Mouse (Mus musculus) adipocyte (in vitro differentiated cells): ENCODE results near the gene Esr1.
"Not testable (repeated sequence)": the region's sequence is repeated elsewhere in the genome, so short reads cannot be mapped to it uniquely, and the experiment has no call there.

Experiments
- DNase-seq: peaks from one replicate; pipeline ENCODE4 v3.0.0-alpha.2; 2016; ENCODE audit warnings: low spot score

Gene Esr1

GRCm38 (mm10) chr10:4611386-4612155 lies at the start of gene Esr1:
TSS of gene Esr1 (plus strand) at chr10:4611593.
- no peak for DNase-seq

DNA sequence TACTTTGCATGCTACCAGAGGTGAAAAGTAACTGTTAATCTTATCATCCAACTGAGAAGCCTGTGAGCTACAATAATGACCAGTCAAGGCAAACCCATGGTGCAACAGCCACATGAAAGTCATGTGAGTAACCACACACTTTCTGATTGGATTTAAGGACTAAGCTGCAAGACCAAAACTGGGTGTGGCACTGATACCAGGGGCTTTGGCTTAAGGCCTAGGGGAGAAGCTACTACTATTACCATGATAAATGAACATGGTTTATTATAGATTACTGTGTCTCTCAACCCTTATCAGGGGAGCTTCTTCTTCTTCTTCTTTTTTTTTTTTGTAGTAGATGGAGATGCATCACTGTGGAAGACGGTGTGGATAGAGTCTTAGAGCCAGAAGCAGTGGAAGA lies 46.2 kb upstream of the Esr1 start:
- no peak for DNase-seq

DNA sequence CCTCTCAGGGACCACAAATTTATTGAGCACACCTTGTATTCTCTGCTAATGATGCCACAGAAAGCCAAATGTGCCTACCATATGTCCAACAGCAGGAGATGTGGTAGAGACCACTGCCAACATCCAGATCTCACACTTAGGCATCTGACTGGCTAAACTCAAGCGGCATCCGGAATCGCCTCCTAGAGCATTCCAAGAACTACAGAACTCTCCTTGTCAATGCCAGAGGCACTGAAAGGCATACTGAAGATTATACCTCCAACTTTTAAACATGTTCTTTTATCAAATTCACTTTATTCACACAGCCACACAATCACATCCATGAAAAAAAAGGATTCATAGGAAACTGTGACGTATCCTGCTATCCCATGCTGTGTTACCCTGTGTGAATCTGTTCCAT lies 40.6 kb upstream of the Esr1 start:
- DNase-seq, result no peak

- DNase-seq, result no peak
Measured at GRCm38 (mm10) chr10:4571304-4571703, 40.1 kb upstream of the Esr1 start.

DNA sequence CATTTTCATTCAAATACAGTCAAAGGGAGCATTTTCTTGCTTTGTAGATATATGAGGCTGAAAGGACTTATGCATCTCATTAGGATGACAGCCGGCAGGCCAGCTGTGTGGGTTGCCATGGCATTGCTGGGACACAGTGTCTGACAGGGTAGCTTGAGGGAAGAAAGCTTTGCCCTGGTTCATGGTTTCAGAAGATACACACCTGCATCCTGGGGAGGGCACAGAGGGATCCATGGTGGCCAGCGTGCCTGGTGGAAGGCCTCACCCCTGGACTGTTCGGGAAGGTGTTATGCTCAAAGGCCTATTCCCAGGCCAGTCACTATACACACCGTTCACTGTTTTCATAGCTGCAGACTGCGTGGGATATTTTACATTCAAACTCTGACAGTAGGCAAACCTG lies 29.5 kb upstream of the Esr1 start:
- no peak for DNase-seq

- DNase-seq, result no peak
Measured at GRCm38 (mm10) chr10:4586691-4587090, 24.7 kb upstream of the Esr1 start.

- DNase-seq, result no peak
Measured at GRCm38 (mm10) chr10:4589576-4589975, 21.8 kb upstream of the Esr1 start.

DNA sequence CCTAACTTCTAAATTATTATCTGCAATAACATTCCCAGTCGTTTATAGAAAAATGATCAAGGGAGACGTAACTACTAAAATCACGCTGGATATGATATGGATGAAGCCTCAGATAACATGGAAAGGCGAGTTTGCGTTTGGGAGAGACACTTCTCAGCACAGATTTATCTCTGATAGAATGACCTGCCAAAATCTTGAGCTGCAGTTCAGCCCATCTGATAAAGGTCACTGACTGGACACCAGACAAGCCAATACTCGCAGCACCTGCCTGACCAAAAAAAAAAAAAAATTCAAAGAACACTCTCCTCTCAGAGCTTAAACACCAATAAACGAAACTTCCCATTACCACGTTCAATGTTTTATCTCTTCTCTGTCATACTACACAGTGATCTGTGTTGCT lies 20.4 kb upstream of the Esr1 start:
- DNase-seq, result no peak

- DNase-seq, result peak; percentile 8
Measured at GRCm38 (mm10) chr10:4593828-4594227, 17.6 kb upstream of the Esr1 start.

GRCm38 (mm10) chr10:4597211-4597610 lies 14.2 kb upstream of the Esr1 start:
- DNase-seq, result no peak

DNA sequence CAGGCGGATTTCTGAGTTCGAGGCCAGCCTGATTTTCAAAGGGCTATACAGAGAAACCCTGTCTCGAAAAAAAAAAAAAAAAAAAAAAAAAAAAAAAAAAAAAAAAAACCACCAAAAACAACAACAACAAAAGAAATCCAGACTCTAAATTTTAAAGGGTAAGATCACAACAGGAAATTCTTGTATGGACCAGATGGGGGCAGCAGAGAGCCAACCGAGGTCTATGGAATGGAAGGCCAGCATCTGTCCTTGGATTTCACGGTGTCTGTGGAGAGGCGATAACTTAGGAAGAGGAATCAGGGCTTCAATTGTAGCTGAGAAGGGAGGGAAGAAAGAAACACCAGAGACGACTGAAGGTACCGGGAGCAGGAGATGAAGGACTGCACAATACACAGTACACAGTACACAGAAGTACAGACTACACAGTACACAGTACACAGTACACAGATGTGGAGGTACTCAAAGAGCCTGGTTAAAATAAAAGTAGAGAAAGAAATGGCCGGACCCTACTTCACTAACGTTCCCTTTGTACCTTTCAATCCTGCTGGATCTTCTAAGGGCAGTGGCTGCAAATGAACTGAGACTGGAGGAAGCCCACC lies 13.1 kb upstream of the Esr1 start:
- peak; percentile 72 for DNase-seq

DNA sequence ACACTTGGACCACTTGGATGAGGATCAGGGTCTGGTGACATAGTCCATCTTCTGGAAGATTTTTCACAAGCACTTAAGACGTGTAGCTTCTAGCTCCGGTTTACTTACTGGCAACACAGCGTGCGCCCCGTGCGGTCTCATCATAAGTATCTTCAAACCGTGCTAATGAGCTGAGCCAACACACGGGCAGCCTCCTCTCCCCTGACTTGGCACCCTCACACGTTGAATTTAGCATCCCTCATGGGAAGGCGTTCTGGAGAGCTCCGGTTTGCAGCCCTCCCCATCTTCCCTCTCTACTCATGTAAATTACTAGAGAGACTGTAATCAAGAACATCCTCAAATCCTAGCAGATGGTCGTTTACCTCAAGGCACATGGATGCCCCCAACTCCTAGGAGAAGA lies 12.5 kb upstream of the Esr1 start:
- no peak for DNase-seq

DNA sequence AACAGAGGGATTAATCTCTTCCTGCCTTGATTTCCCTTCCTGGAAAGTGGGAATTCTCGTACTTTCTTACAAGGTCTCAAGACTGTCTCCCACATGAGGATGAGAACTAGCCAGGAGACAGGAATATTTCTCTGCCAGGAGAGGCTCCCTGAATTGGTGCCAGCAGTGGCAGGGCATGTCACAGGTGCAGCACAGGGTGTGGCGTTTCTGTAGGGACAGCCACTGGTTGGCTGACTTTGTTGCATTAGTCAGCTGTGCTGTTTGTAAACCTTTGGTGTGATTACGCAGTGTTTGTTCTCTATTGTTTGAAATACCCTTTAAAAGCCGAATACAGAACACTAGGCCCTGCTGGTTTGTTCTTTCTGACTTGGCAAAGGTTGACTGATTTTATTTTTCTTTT lies 11.8 kb upstream of the Esr1 start:
- no peak for DNase-seq

DNA sequence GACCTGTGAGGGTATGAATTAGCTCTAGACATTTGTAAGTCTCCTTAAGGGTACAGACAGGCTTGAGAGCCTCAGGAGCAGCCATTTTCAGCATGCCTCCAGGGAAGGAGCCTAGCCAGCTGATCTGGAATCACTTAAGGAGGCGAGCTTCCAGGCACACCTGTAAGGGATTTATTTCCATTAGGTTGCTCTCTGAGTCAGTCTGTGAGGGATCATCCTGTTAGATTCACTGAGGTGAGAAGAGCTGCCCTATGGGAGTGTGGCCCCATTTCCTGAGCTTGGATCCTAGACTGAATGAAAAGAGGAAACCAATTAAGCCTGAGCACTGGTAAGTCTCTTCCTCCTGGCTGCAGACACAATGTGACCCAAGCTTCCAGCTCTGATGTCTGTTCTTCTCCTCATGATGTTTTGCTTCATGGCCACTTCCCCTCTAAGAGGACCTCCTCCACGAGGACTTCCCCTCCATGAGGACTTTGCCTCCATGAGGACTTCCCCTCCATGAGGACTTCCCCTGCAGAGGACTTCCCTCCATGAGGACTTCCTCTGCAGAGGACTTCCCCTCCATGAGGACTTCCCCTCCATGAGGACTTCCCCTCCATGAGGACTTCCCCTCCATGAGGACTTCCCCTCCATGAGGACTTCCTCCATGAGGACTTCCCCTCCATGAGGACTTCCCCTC lies 10.5 kb upstream of the Esr1 start:
- no peak for DNase-seq

- DNase-seq, result not testable (repeated sequence)
Measured at GRCm38 (mm10) chr10:4601612-4602011, 9.8 kb upstream of the Esr1 start.

DNA sequence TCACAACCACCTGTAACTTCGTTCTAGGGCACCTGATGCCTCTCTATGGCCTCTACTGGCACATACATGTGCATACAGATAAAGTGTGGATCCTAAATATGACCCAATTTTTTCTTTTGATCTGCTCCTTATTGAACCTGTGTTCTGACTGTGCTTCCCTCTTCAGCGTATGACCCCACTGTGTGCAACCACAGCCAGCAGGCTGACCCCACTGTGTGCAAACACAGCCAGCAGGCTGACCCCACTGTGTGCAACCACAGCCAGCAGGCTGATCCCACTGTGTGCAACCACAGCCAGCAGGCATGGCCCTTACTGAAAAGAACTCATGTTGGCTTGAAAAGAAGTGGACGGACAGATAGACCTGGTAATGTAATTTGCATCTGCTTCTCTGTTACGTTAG lies 8.9 kb upstream of the Esr1 start:
- no peak for DNase-seq

DNA sequence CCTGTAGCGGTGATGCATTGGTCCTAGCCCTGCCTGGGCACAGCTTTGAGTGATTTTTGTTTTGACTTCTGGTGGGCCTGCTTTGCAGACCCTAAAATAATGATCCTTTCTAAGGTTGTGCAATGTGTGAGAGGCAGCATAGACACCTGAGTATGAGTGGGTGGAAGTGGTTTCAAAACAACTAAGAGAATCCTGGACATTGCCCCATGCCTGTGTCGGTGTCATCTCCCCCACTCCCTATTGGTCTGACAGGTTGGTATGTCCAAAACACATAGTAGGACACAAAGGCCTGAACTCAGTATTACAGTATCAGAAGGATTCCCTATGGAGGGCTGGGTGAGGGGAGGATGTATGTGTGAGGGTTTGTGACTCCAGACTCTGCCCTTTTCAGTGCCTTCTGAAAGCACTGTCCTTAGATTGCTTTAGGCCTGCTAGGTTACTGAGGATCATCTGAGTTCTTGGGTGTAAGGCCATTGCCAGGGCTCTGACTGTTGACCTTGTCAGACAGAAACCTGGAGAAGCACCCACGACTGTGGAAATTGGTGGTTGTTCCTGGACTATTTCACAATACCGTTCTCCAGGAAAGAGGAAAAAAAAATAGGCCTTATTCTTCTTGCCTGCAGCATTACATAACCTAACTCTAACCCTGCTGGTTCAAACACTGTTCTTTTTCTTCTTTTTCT lies 6.7 kb upstream of the Esr1 start:
- DNase-seq, result peak; percentile 39

- no peak for DNase-seq
Measured at GRCm38 (mm10) chr10:4610234-4610633, 1.2 kb upstream of the Esr1 start.

- no peak for DNase-seq
Measured at GRCm38 (mm10) chr10:4612313-4613036, 1.1 kb downstream of the Esr1 start.

GRCm38 (mm10) chr10:4618026-4618425 lies 6.6 kb downstream of the Esr1 start:
- DNase-seq, result peak; percentile 76

DNA sequence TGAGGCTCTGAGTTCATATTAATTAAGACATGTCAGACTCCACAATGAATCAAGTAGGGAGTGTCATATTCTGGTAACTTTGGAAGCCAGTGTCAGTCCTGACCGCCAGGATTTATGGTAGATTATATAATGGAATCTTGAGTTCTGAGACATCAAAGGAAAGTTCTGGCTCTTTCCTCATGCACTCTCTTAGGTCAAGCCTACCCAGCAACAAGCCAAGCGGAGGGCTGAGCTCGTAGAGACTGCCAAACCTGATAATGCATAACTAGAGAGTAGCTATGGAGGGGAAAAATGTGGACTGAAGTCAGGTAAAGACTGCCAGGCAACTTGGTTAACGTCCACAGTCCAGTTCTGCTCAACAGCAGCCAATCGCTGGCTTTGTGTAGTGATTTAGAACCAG lies 7.3 kb downstream of the Esr1 start:
- peak; percentile 8 for DNase-seq

GRCm38 (mm10) chr10:4619426-4619825 lies 8.0 kb downstream of the Esr1 start:
- not testable (repeated sequence) for DNase-seq
